Mouse (Mus musculus) stomach, postnatal 0 days (tissue): ENCODE measurements around the gene Kidins220.

Source experiments
- CTCF ChIP-seq: IDR thresholded peaks from 2 replicates; pipeline ENCODE4 v1.5.1; 2016; ENCODE audit warnings: antibody characterized with exemption, low read depth, mild to moderate bottlenecking, moderate library complexity
- EP300 ChIP-seq: optimal IDR thresholded peaks from 2 replicates; pipeline ENCODE3; 2016; ENCODE audit warnings: antibody characterized with exemption

DNA sequence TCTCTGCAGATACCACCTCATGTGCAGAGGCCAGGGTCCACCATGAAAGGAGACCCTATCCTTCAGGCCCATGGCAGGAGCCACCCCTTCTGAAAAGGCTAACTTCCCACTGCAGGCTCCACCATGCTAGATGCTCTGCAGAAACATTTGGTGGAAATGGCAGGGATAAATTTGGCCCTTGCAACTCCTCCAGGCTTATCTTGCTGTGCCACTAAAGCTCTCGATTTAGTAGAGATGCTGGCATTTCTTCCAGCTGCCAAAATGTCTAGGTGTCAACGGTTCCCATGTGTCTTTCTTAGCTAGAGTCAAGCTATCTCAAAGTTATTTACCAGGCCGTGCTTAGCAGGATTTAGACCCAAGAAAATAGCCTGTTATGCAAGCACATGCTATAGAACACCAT lies 99.6 kb downstream of the Kidins220 start:
- TF ChIP-seq CTCF (no peak), EP300 (no peak)
